Mouse (Mus musculus) kidney, adult 2 months (tissue): ENCODE measurements around the gene Ksr1.

Experiments used
- CTCF ChIP-seq: fragments of 200-500 bp; conservative IDR thresholded peaks from 2 replicates; pipeline ENCODE4 v1.5.1; 2011; ENCODE audit warnings: low read depth, mild to moderate bottlenecking, control low read depth, low read length, moderate library complexity, mixed read lengths; ENCODE audit not compliant: insufficient read depth, insufficient read length
- POLR2A ChIP-seq: fragments of 200-500 bp; IDR thresholded peaks from one replicate; pipeline ENCODE4 v1.6.1; 2011; ENCODE audit warnings: low read depth, low read length, control low read depth

DNA sequence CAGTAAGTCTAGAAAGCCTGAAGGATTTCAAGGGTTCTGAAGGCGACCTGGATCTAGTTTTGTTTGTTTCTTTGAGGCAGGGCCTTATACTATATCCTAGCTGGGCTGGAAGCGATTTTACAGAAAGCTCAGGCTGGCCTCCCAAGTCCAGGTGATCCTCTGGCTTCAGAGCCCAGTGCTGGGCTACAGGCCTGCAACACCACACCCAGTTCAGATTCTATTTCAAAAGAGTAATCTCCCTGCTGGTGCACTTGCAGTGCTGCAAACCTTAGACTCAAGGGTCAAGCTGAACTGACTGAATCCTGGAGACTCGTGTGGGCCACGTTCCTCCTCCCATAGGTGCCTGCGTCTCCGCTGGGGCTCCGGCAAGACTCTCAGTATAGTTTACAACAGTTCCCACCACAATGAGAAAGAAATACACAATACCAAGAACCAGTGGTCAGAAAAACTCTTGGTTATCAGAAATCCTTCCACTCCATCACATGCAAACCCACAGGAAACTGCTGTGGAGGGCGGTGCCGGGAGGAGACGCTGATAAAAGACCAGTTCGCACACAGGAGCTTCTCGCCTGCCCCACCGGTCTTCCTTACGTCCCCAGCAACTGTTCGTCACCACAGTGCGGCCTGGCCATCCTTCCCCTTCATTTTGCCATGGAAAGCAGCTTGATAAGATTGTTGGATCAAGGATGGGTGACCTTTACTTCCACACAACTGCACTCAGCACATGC lies 95.3 kb downstream of the Ksr1 start:
- TF ChIP-seq CTCF, result no peak
- no peak for TF ChIP-seq POLR2A
